Mouse (Mus musculus): Measurements from ENCODE around the gene Gsg1l2.

Gsg1l2 gene

GRCm38 (mm10) chr11:67774379-67774778 lies at the start of gene Gsg1l2:
Gene Gsg1l2, plus strand, starts transcription at chr11:67774608.
- DNase-seq (ENCODE audit: low spot score) = no peak

- no peak for DNase-seq (ENCODE audit: low spot score)
Measured at GRCm38 (mm10) chr11:67727095-67727494, 47.3 kb upstream of the Gsg1l2 start.

- DNase-seq (ENCODE audit: low spot score) = no peak
Measured at GRCm38 (mm10) chr11:67728726-67729125, 45.7 kb upstream of the Gsg1l2 start.

DNA sequence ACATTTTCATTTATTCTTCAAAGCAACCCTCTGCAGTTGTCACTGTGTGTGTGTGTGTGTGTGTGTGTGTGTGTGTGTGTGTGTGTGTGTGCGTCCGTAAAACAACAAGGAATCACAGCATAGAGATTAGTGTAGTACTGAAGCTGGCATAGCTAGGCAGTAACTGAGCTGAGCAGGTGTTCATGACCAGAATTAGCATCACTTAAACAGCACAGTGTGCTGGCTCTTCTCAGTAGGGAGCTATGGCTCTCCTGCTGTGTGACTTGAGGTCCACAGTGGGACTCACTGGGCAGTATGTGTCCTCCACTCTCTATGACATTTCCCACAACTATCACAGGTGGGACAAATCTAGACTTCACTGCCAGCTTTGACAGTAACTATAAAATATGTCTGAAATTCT lies 43.4 kb upstream of the Gsg1l2 start:
- DNase-seq (ENCODE audit: low spot score) = no peak

DNA sequence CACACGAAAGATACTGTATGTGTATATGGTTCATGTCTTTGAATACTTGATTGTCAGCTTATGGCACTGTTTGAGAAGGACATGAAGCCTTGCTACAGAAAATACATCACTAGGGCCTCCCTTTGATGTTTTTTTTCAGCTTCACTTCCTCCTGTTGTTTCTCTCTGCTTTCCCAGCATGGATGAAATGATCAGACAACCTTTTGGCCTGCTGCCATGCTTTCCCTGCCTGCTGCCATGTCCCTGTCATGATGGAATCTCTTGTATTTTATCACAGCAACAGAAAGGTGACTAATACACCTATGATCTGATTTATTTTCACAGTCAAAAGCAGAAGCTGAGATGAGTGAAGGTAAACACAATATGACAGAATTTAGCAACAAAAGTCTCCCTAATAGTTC lies 40.7 kb upstream of the Gsg1l2 start:
- no peak for DNase-seq (ENCODE audit: low spot score)

DNA sequence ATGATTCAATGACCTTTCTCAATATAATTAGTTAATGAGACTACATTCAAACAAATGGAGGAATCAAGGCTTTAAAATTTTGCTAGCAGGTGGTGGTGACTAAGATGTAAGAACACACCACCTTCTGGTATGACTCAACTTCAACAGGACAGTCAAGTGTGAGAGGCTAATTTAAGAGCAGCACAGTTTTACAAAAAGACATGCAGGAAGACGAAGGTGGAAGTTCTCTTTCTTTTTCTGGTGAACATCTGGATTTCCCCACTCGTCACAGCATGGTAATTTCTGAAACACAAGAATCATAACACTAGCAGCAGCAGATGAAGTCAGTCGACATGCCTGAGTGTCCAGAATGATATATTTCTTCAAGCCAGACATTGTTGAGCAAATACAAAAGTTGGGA lies 39.8 kb upstream of the Gsg1l2 start:
- DNase-seq (ENCODE audit: low spot score) = no peak

GRCm38 (mm10) chr11:67738345-67738744 lies 36.1 kb upstream of the Gsg1l2 start:
- DNase-seq (ENCODE audit: low spot score) = no peak

- DNase-seq (ENCODE audit: low spot score) = no peak
Measured at GRCm38 (mm10) chr11:67738846-67739490, 35.4 kb upstream of the Gsg1l2 start.

DNA sequence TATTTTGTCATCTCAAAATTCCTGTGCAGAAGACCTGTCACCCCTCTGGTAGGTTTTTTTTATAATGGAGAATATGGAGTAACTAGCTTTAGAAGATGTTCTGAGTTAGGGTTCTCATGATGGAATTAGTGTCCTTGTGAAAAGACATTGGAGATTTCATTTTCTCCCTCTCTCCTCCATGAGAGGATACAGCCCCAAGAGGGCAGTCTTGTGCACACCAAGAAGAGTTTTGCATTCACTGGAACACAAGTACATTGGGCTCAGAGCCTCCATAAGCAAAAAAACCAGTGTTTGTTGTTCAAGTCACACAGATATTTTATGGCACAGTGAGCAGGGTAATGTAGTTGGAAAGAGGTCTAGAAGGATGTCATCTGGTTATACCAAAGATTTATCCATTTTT lies 32.8 kb upstream of the Gsg1l2 start:
- no peak for DNase-seq (ENCODE audit: low spot score)

DNA sequence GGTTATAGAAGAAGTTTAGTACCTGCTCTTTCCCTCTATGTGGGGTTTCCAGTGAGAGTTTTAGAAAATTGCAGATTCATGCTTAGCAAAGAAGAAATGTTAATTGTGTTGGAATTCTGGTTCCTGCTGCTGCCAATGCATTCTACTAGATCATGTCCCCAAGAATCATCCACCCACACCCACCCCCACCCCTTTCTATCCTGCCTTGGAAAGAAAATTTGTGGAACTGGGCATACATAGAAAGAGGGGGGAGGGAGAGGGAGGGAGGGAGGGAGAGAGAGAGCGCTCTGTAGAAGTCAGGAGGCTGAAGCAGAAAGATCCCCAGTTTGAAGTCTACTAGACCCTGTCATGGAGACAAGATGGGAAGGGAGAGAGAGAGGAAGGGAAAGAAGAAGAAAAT lies 18.1 kb upstream of the Gsg1l2 start:
- DNase-seq (ENCODE audit: low spot score) = no peak

DNA sequence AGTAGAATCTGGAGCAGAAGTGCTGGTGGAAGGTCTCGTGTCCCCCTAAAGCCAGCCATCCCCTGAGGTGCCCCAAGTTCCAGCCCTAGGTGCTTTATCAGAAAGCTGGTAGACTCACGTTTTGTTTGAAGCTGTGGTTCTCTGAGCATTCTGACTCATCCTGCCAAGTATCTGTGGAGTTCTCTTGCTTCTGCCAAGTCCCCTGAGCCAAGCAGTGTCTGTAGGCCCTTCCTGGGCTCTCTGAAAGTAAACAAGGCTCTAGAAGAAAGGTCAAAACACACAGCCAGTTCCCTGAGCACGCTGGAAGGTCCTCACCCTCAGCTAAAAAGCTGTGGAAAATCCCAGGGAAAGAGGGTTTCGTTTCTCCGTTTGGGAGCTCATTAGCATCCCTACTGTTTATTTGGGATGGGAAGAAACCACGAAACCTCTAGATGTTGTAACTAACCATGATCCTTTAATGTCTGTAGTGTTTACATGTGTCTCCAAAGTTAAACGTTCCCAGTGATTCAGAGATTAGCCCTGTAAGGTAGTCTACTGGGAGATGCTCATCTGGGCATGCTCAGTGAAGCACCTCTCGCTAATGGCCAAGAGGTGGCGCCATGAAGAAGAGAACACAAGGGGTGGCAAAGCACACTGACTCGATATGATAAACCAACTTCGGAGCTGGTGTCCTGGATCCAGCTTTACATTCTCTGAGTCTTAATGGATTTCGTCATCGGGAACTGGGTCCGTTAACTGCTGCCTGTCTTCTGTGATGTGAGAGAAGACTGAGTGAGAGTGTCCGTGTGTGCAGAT lies 16.8 kb upstream of the Gsg1l2 start:
- DNase-seq (ENCODE audit: low spot score) = no peak

DNA sequence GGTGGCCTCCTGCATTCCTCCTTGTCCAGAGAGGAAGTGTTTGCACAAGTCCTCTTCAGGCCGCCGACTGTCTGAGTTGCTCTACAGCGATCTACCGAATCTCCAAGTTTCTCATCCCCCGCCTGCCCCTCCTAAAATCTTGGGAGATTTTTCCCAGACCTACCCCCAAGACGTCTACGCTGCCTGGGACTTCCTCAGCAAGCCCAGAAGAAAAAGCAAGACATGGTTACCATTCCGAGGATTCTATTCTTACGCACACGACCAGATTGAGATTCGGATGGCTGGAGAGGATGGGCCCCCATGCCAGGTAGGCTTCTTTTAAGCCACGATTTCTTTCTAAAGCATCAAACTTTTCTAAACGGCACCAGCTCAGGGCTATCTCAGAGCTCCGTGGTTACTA lies 3.4 kb upstream of the Gsg1l2 start, which contains the start of gene Glp2r:
Glp2r (minus strand) TSS at position 101 of the 400 bp plus-strand sequence.
- no peak for DNase-seq (ENCODE audit: low spot score)

- DNase-seq (ENCODE audit: low spot score) = no peak
Measured at GRCm38 (mm10) chr11:67771691-67772090, 2.7 kb upstream of the Gsg1l2 start.

DNA sequence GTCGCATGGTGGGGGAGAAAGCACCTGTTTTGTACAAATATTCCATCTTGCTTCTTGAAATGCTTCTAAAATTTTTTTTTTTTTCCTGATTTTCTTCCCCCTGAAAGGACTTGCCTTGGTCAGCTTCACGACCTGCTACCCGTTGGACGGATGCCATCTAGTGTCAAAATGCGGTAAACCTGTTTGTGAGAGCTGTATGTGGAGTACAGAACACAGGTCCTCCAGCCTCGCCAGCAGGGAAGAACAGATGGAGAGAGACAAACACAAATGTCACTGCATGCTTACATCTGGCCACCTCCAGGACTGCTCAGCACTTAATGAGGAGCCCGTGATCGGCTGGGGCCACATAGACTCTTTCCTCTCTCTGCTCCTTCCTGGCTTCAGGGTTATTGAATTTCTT lies 1.8 kb upstream of the Gsg1l2 start:
- DNase-seq (ENCODE audit: low spot score) = peak; percentile 54

DNA sequence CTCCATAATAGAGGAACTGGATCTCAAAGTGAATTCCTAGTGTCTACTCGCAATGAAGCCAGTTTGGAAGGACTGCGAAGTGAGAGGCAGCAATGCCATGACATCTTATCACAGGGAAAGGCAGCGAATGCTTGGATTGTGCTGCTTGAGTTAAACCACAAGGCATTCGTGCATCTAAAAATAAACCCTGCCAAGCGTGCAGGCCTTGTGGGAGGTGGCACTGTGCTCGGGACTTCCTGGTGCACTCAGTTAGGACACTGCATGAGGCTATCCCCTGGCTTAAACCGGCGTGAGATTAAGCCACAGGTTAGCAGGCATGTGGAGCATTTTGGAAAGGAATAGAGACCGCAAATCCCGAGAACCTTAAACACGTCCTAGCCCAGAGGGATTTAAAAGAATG lies 15.8 kb downstream of the Gsg1l2 start:
- no peak for DNase-seq (ENCODE audit: low spot score)

DNA sequence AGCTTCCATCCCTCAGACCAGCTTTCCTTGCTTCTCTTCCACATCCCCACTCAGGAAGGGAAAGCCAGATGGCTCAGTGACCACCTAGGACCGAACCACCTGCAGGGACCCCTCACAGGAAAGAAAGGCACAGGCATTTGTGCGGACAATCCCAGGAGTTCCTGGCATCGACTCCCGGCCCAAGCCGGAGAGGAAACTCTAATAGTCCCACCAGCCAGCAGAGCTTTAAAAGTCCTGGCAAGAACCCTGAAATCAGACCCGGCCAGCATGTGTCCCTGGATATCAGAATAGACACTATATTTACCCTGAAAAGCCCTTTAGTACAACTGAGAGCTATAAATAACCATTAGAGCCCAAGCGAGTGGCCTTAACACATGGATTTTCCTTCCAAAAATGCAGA lies 23.5 kb downstream of the Gsg1l2 start, which contains the start of gene Dhrs7c:
Dhrs7c (plus strand) TSS at position 257 of the 400 bp plus-strand sequence.
- DNase-seq (ENCODE audit: low spot score) = no peak

GRCm38 (mm10) chr11:67800130-67800723 lies 25.8 kb downstream of the Gsg1l2 start:
- no peak for DNase-seq (ENCODE audit: low spot score)

DNA sequence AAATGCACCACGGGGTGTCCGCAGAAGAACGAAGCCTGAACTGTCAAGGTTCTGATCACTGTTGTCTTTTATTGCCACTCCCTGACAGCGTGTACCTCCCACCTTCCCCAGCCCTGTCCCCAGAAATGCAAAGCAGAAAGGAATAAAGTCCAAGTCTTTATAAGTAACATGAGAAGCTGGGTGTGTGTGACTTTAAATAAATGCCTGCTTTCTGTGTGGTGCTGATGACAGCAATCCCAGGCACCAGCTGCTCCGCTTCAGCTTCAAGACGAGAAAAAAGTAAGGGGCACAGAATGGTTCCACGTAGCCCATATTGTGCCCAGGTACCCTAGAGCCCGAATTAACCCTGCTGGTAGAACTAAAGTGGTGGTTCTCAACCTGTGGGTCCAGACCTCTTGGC lies 26.8 kb downstream of the Gsg1l2 start:
- no peak for DNase-seq (ENCODE audit: low spot score)

GRCm38 (mm10) chr11:67805538-67805937 lies 31.1 kb downstream of the Gsg1l2 start:
- DNase-seq (ENCODE audit: low spot score) = no peak

GRCm38 (mm10) chr11:67806832-67807597 lies 32.6 kb downstream of the Gsg1l2 start:
- DNase-seq (ENCODE audit: low spot score) = no peak

GRCm38 (mm10) chr11:67808051-67808450 lies 33.6 kb downstream of the Gsg1l2 start:
- no peak for DNase-seq (ENCODE audit: low spot score)

DNA sequence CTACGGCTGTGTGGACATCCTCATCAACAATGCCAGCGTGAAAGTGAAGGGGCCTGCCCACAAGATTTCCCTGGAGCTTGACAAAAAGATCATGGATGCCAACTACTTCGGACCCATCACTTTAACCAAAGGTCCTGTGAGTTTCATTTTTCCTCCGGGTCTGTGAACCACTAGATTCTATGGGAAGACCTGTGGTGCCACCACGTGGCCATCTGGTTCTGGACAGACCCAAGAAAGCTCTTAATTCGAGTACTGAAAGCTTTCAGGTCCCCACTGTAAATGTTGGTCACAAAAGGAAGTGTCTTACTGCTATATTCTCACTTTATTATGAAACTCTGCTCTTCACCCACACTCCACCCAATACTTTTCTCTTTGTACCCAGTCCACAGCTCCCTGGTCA lies 37.1 kb downstream of the Gsg1l2 start:
- DNase-seq (ENCODE audit: low spot score) = peak; percentile 55

All from testis, postnatal 10 days (tissue).